Mouse (Mus musculus) lung, postnatal 0 days (tissue): ENCODE measurements around the gene Mmp20.

Source experiments
- CTCF ChIP-seq: IDR thresholded peaks from 2 replicates; pipeline ENCODE4 v1.5.1; 2016; ENCODE audit warnings: antibody characterized with exemption, mild to moderate bottlenecking
- EP300 ChIP-seq: IDR thresholded peaks from 2 replicates; pipeline ENCODE4 v1.6.1; 2016; ENCODE audit warnings: antibody characterized with exemption, mild to moderate bottlenecking, control low read depth

DNA sequence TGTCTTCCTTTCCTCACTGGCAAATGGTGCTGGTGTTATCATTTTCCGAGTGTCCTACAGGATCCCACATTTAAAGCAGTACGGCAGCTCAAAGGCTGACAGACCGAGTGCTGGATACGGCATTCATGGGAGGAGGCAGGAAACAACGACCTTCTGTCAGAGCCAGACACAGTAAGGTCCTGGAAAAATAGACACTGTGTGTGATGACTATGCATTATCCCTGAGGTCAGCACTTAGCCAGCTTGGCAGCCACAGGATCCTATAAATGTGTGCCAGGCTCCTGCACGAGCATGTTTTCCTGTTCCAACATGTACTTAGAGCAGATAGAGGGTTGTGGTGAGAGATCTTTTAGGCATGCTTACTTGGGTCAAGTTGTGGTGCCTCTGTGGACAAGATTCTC, 24.0 kb upstream of the Mmp20 start:
- TF ChIP-seq EP300 (no peak), CTCF (no peak)
